Mouse (Mus musculus) right cerebral cortex, postnatal 10 days (tissue): Measurements from ENCODE around the gene Rin2.
A peak's percentile ranks its signal among the peaks of the same experiment; 100 is the strongest.
"Not testable (repeated sequence)": the region's sequence is repeated elsewhere in the genome, so short reads cannot be mapped to it uniquely, and the experiment has no call there.

Source experiments
- DNase-seq, 2 experiments: peaks; one replicate each; pipeline ENCODE4 v3.0.0; 2021; ENCODE audit warnings: low spot score in 2 of 2

Gene Rin2

DNA sequence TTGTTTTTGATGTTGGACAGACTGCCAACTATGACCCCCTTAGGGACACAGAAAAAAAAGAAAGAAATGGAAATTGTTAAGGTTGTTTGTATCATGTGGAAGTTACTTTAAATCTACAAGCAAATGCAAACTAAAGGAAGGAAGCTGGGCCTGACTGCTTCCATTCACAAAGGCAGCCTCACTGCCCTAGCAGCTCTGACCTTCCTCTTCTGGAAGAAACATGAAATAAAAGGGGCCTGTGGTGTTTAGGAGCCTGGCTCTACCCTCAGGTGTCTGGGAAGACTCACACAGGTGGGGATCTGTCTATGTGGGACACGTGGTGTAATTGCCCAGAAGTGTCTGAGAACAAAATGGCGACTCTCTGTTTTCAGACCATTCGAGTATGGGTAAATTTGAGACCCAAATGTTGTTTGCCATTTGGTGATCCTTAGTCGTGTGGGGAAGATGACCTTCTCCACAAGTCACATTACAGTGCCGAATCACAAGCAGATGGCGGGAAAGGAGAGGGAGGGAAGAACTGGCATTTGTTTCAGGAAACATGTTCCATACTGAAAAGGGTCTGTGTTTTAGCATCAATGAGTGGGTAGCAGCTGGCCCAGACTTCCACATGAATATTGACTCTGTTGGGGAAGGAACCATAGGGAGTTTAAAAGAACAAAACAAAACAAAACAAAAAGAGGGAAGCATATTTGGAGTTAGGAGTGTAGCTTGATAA lies 213.9 kb downstream of the Rin2 start:
- DNase-seq = peak in 1 of 2 experiments; percentile 56

- no peak for DNase-seq
Measured at GRCm38 (mm10) chr2:145890571-145890970, 215.6 kb downstream of the Rin2 start.

DNA sequence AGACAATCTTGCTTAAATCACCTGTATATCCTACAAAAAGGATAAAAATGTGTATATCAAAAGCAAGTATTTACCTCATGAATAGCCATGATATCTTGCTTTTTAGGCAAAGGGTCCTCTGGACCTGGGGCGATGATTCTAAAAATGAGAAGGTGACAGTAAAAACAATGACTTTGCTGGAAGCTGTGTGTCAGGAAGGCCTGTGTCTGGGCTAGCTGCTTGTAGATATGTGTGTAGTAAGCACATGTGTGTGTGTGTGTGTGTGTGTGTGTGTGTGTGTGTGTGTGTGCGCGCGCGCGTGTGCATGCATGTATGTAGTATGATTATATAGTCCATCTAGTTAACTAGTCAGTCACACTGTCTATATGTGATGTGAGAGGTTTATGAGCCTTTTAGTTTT lies 218.7 kb downstream of the Rin2 start:
- no peak for DNase-seq

- no peak for DNase-seq
Measured at GRCm38 (mm10) chr2:145898106-145898505, 223.1 kb downstream of the Rin2 start.

GRCm38 (mm10) chr2:145900318-145900717 lies 225.3 kb downstream of the Rin2 start:
- DNase-seq = not testable (repeated sequence)

DNA sequence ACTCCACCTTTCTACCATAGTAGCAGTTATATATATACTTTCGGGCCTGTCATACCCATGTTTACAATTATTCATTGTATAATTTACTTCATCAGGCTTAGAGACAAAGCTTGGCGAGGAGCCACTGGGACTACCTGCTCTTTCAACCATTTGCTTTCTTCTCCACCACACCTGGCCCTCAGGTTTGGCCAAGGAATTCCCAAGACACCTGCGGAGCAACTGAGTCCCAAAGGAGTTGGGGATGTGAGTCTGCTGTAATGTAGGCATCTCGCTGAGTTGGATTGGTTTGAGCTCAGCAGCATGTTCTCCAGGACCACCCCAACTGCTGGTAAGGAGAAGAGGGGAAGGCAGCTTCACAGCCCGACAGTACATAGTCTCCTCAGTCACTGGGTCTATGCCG lies 226.8 kb downstream of the Rin2 start, which contains the start of gene Naa20:
TSS of gene Naa20 (plus strand) at position 239 of the 400 bp plus-strand sequence.
- DNase-seq = peak in 1 of 2 experiments; percentile 42

- DNase-seq = peak; percentile 95
Measured at GRCm38 (mm10) chr2:145903061-145903901, 228.3 kb downstream of the Rin2 start.

GRCm38 (mm10) chr2:145903983-145904616 lies 229.1 kb downstream of the Rin2 start:
- DNase-seq = no peak

- no peak for DNase-seq
Measured at GRCm38 (mm10) chr2:145905156-145905555, 230.1 kb downstream of the Rin2 start.

GRCm38 (mm10) chr2:145905884-145906283 lies 230.9 kb downstream of the Rin2 start:
- not testable (repeated sequence) for DNase-seq

- no peak for DNase-seq
Measured at GRCm38 (mm10) chr2:145920941-145921650, 246.1 kb downstream of the Rin2 start.

DNA sequence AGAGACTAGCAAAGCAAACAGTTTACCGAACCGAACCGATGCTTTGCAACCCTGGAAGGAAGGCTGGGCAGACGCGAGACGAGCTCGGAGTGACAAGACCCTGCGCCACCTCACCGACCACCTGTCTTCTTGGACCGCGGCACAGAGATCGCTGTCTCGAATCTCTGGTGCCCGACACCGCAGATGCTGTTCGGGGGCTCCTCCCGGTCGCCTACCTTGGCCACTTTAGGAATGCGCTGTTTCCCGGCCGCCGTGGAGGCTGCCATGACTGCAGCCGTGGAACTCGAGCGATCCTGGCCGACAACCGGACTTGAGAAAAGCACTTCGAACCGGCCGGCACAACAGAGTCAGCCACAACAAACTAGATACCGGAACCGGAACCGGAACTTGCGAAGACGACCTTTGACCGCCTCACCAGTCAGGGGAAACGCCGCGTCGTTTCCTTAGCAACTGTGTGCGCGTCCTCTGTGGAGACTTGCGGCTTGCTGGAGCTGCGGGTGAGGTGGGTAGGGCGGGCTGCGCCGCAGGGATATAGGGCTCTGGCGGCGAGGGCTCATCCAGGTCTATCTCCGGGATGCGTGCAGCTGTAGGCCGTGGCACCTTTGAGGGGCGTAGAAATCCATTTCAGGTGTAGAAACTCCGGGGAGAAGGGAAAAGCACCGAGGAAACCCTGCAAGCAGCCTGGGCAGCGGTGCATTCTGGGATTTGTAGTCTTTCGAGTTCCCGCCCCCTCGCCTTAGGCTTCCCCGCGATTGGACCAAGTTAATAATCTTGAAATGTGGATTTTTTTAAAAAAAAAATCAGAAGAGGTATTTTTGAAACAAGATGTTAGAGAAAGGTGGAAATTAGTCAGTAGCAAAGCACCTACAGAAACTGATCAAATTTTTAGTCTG lies 259.6 kb downstream of the Rin2 start, which contains the start of the genes Cfap61 and Crnkl1:
TSS of gene Cfap61 (plus strand) at position 446 of the 893 bp plus-strand sequence.
TSS of gene Crnkl1 (minus strand) at position 676 of the 893 bp plus-strand sequence.
- peak; percentile 97 to 98 for DNase-seq

GRCm38 (mm10) chr2:145936975-145937374 lies 262.0 kb downstream of the Rin2 start:
- DNase-seq = no peak
